Mouse (Mus musculus) G1E (cell line): Measurements from ENCODE around the gene Krtap1-5.

Source experiments
- CTCF ChIP-seq: IDR thresholded peaks from 2 replicates; pipeline ENCODE4 v1.5.1; 2012; ENCODE audit warnings: low read depth, low read length, inconsistent platforms, mixed read lengths
- GATA1 ChIP-seq: IDR thresholded peaks from 2 replicates; pipeline ENCODE4 v1.6.1; 2012; ENCODE audit warnings: borderline replicate concordance, low read length, inconsistent platforms, mixed read lengths

GRCm38 (mm10) chr11:99585096-99585495, 4.3 kb upstream of the Krtap1-5 start:
- TF ChIP-seq CTCF (no peak), GATA1 (no peak)
